Mouse (Mus musculus): Measurements from ENCODE around the gene Gm21969. TPM values are rescaled to one million over a fixed set of nuclear protein-coding genes. Genes with fewer than 3 reads are reported as not detected.

The Gm21969 gene
- polyA plus RNA-seq, 1 experiment from 2014 or later, result not detected

GRCm38 (mm10) chr4:139616276-139617000 lies 13.5 kb downstream of the Gm21969 start:
- 9% methylated on average over 24 of the region's 24 CpGs for WGBS (ENCODE audit: insufficient replicate concordance)
- peak overlapping the region; percentile 16; the same call in 1 of the 2 replicates for H3K27ac ChIP-seq (ENCODE audit: low read depth, low read length)
- H3K27me3 ChIP-seq (ENCODE audit: control insufficient read depth, insufficient read depth, low read length), result no peaks in the 10 kb centered on the region
- peak overlapping the region; percentile 68 for H3K4me2 ChIP-seq
- H3K9me3 ChIP-seq (replicated peaks; ENCODE audit: control insufficient read depth, low read length), result peaks cover 3% of the 10 kb centered on the region; the same call in 1 of the 2 replicates
- peaks cover 7% of the 10 kb centered on the region; the same call in 1 of the 2 replicates for H3K4me1 ChIP-seq (ENCODE audit: control insufficient read depth, insufficient read depth, low read length)
- peak; percentile 80 for ATAC-seq (replicated peaks; ENCODE audit: insufficient number of reproducible peaks, low FRiP score, low TSS enrichment)
- H3K36me3 ChIP-seq (ENCODE audit: control insufficient read depth, insufficient read depth, low read length), result peaks cover 22% of the 10 kb centered on the region
- H3K9ac ChIP-seq (ENCODE audit: low read depth, low read length), result peak overlapping the region; percentile 74
- peak overlapping the region; percentile 47 for H3K4me3 ChIP-seq (ENCODE audit: low read depth, low read length)

GRCm38 (mm10) chr4:139617001-139617364 lies 14.0 kb downstream of the Gm21969 start:
- H3K4me2 ChIP-seq, result peak overlapping the region; percentile 68
- H3K9ac ChIP-seq (ENCODE audit: low read depth, low read length), result peak overlapping the region; percentile 74; the same call in 1 of the 2 replicates
- H3K36me3 ChIP-seq (ENCODE audit: control insufficient read depth, insufficient read depth, low read length), result peaks cover 22% of the 10 kb centered on the region
- H3K27ac ChIP-seq (ENCODE audit: low read depth, low read length), result no peak overlapping the region
- H3K27me3 ChIP-seq (ENCODE audit: control insufficient read depth, insufficient read depth, low read length), result no peaks in the 10 kb centered on the region
- peak overlapping the region; percentile 47 for H3K4me3 ChIP-seq (ENCODE audit: low read depth, low read length)
- WGBS (ENCODE audit: insufficient replicate concordance), result 47% methylated on average over 3 of the region's 3 CpGs
- H3K9me3 ChIP-seq (replicated peaks; ENCODE audit: control insufficient read depth, low read length), result peaks cover 3% of the 10 kb centered on the region; the same call in 1 of the 2 replicates
- peaks cover 7% of the 10 kb centered on the region; the same call in 1 of the 2 replicates for H3K4me1 ChIP-seq (ENCODE audit: control insufficient read depth, insufficient read depth, low read length)
- ATAC-seq (replicated peaks; ENCODE audit: insufficient number of reproducible peaks, low FRiP score, low TSS enrichment), result no peak

- H3K27me3 ChIP-seq (ENCODE audit: control insufficient read depth, insufficient read depth, low read length), result no peaks in the 10 kb centered on the region
- H3K4me1 ChIP-seq (ENCODE audit: control insufficient read depth, insufficient read depth, low read length), result peaks cover 12% of the 10 kb centered on the region; the same call in 1 of the 2 replicates
- H3K27ac ChIP-seq (ENCODE audit: low read depth, low read length), result no peak overlapping the region
- H3K4me3 ChIP-seq (ENCODE audit: low read depth, low read length), result no peak overlapping the region
- no peak overlapping the region for H3K9ac ChIP-seq (ENCODE audit: low read depth, low read length)
- no peak overlapping the region for H3K4me2 ChIP-seq
- 74% methylated on average over 6 of the region's 6 CpGs for WGBS (ENCODE audit: insufficient replicate concordance)
- H3K36me3 ChIP-seq (ENCODE audit: control insufficient read depth, insufficient read depth, low read length), result peaks cover 4% of the 10 kb centered on the region; the same call in 1 of the 2 replicates
- no peaks in the 10 kb centered on the region for H3K9me3 ChIP-seq (replicated peaks; ENCODE audit: control insufficient read depth, low read length)
- ATAC-seq (replicated peaks; ENCODE audit: insufficient number of reproducible peaks, low FRiP score, low TSS enrichment), result no peak
Observed at GRCm38 (mm10) chr4:139619765-139620164, 16.8 kb downstream of the Gm21969 start.

GRCm38 (mm10) chr4:139622373-139623282 lies 19.6 kb downstream of the Gm21969 start, which contains the start of gene Aldh4a1:
Gene Aldh4a1 (plus strand): TSS chr4:139622866.
- Histone ChIP-seq H3K27me3 (ENCODE audit: control insufficient read depth, insufficient read depth, low read length) (no peaks in the 10 kb centered on the region), H3K27ac (ENCODE audit: low read depth, low read length) (peak within 1 kb of the TSS; percentile 70), H3K4me3 (ENCODE audit: low read depth, low read length) (peak within 1 kb of the TSS; percentile 77), H3K9me3 (replicated peaks; ENCODE audit: control insufficient read depth, low read length) (no peaks in the 10 kb centered on the region), H3K4me2 (peak within 1 kb of the TSS; percentile 91), H3K36me3 (ENCODE audit: control insufficient read depth, insufficient read depth, low read length) (no peaks in the 10 kb centered on the region), H3K9ac (ENCODE audit: low read depth, low read length) (peak within 1 kb of the TSS; percentile 80), H3K4me1 (ENCODE audit: control insufficient read depth, insufficient read depth, low read length) (0 out of 2 replicates have a peak, but pooled peaks cover 5% of the 10 kb centered on the region)
- under 1% methylated on average over 37 of the region's 38 CpGs for WGBS (ENCODE audit: insufficient replicate concordance)
- peak; percentile 99 for ATAC-seq (replicated peaks; ENCODE audit: insufficient number of reproducible peaks, low FRiP score, low TSS enrichment)

GRCm38 (mm10) chr4:139623434-139624115 lies 20.6 kb downstream of the Gm21969 start:
- no peaks in the 10 kb centered on the region for H3K9me3 ChIP-seq (replicated peaks; ENCODE audit: control insufficient read depth, low read length)
- 25% methylated on average over 21 of the region's 21 CpGs for WGBS (ENCODE audit: insufficient replicate concordance)

GRCm38 (mm10) chr4:139624116-139624489 lies 21.1 kb downstream of the Gm21969 start:
- Histone ChIP-seq H3K4me3 (ENCODE audit: low read depth, low read length) (no peak overlapping the region), H3K27ac (ENCODE audit: low read depth, low read length) (no peak overlapping the region), H3K4me2 (no peak overlapping the region), H3K27me3 (ENCODE audit: control insufficient read depth, insufficient read depth, low read length) (no peaks in the 10 kb centered on the region), H3K36me3 (ENCODE audit: control insufficient read depth, insufficient read depth, low read length) (no peaks in the 10 kb centered on the region), H3K9ac (ENCODE audit: low read depth, low read length) (no peak overlapping the region), H3K9me3 (replicated peaks; ENCODE audit: control insufficient read depth, low read length) (no peaks in the 10 kb centered on the region), H3K4me1 (ENCODE audit: control insufficient read depth, insufficient read depth, low read length) (0 out of 2 replicates have a peak, but pooled peaks cover 5% of the 10 kb centered on the region)
- no peak for ATAC-seq (replicated peaks; ENCODE audit: insufficient number of reproducible peaks, low FRiP score, low TSS enrichment)
- WGBS (ENCODE audit: insufficient replicate concordance), result 69% methylated on average over 5 of the region's 5 CpGs

More at GRCm38 (mm10) chr4:139623434-139624115, 20.6 kb downstream of the Gm21969 start:
- peak overlapping the region; percentile 91 for H3K4me2 ChIP-seq
- peak overlapping the region; percentile 80 for H3K9ac ChIP-seq (ENCODE audit: low read depth, low read length)
- H3K27me3 ChIP-seq (ENCODE audit: control insufficient read depth, insufficient read depth, low read length), result no peaks in the 10 kb centered on the region
- no peak for ATAC-seq (replicated peaks; ENCODE audit: insufficient number of reproducible peaks, low FRiP score, low TSS enrichment)
- no peaks in the 10 kb centered on the region for H3K36me3 ChIP-seq (ENCODE audit: control insufficient read depth, insufficient read depth, low read length)
- peak overlapping the region; percentile 77 for H3K4me3 ChIP-seq (ENCODE audit: low read depth, low read length)
- H3K27ac ChIP-seq (ENCODE audit: low read depth, low read length), result peak overlapping the region; percentile 70; the same call in 1 of the 2 replicates
- 0 out of 2 replicates have a peak, but pooled peaks cover 5% of the 10 kb centered on the region for H3K4me1 ChIP-seq (ENCODE audit: control insufficient read depth, insufficient read depth, low read length)

- no peak overlapping the region for H3K27ac ChIP-seq (ENCODE audit: low read depth, low read length)
- 76% methylated on average over 10 of the region's 10 CpGs for WGBS (ENCODE audit: insufficient replicate concordance)
- ATAC-seq (replicated peaks; ENCODE audit: insufficient number of reproducible peaks, low FRiP score, low TSS enrichment), result no peak
- no peaks in the 10 kb centered on the region for H3K27me3 ChIP-seq (ENCODE audit: control insufficient read depth, insufficient read depth, low read length)
- H3K9me3 ChIP-seq (replicated peaks; ENCODE audit: control insufficient read depth, low read length), result no peaks in the 10 kb centered on the region
- no peak overlapping the region; the same call in 1 of the 2 replicates for H3K9ac ChIP-seq (ENCODE audit: low read depth, low read length)
- no peak overlapping the region for H3K4me3 ChIP-seq (ENCODE audit: low read depth, low read length)
- H3K4me2 ChIP-seq, result no peak overlapping the region
- H3K4me1 ChIP-seq (ENCODE audit: control insufficient read depth, insufficient read depth, low read length), result 0 out of 2 replicates have a peak, but pooled peaks cover 5% of the 10 kb centered on the region
- H3K36me3 ChIP-seq (ENCODE audit: control insufficient read depth, insufficient read depth, low read length), result no peaks in the 10 kb centered on the region
Observed at GRCm38 (mm10) chr4:139624706-139625105, 21.7 kb downstream of the Gm21969 start.

- Histone ChIP-seq H3K4me1 (ENCODE audit: control insufficient read depth, insufficient read depth, low read length) (0 out of 2 replicates have a peak, but pooled peaks cover 5% of the 10 kb centered on the region), H3K36me3 (ENCODE audit: control insufficient read depth, insufficient read depth, low read length) (no peaks in the 10 kb centered on the region), H3K9ac (ENCODE audit: low read depth, low read length) (no peak overlapping the region), H3K4me3 (ENCODE audit: low read depth, low read length) (no peak overlapping the region), H3K4me2 (no peak overlapping the region), H3K9me3 (replicated peaks; ENCODE audit: control insufficient read depth, low read length) (no peaks in the 10 kb centered on the region), H3K27ac (ENCODE audit: low read depth, low read length) (no peak overlapping the region), H3K27me3 (ENCODE audit: control insufficient read depth, insufficient read depth, low read length) (no peaks in the 10 kb centered on the region)
- ATAC-seq (replicated peaks; ENCODE audit: insufficient number of reproducible peaks, low FRiP score, low TSS enrichment), result no peak
- WGBS (ENCODE audit: insufficient replicate concordance), result 85% methylated on average over 11 of the region's 11 CpGs
Observed at GRCm38 (mm10) chr4:139627361-139627760, 24.4 kb downstream of the Gm21969 start.
